Mouse (Mus musculus) liver, embryonic 15.5 days (tissue): ENCODE measurements around the gene Glg1. TPM values are rescaled to one million over a fixed set of nuclear protein-coding genes. Genes with fewer than 3 reads are reported as not detected.

Experiments used
- ATAC-seq: fragments of 200-750 bp; cut with Nextera tagmentation; 2 replicates; pipeline ENCODE4 v1.8.0; 2017; ENCODE audit warnings: moderate number of reproducible peaks, mild to moderate bottlenecking, moderate library complexity; ENCODE audit not compliant: insufficient read depth
- H3K27ac ChIP-seq: fragments of 300-500 bp; sonication (generic); replicated peaks from 2 replicates; pipeline ENCODE4 v1.5.1; 2015; ENCODE audit warnings: mild to moderate bottlenecking, inconsistent platforms
- H3K27me3 ChIP-seq: fragments of 300-500 bp; sonication (generic); 2 replicates; pipeline ENCODE4 v1.6.1; 2015; ENCODE audit warnings: mild to moderate bottlenecking, inconsistent platforms
- H3K36me3 ChIP-seq: fragments of 300-500 bp; sonication (generic); replicated peaks from 2 replicates; pipeline ENCODE4 v1.6.1; 2015; ENCODE audit warnings: moderate library complexity, mild to moderate bottlenecking, inconsistent platforms
- H3K4me1 ChIP-seq: fragments of 300-500 bp; sonication (generic); replicated peaks from 2 replicates; pipeline ENCODE4 v1.6.1; 2015; ENCODE audit warnings: inconsistent platforms
- H3K4me2 ChIP-seq: fragments of 300-500 bp; sonication (generic); 2 replicates; pipeline ENCODE4 v1.6.1; 2015; ENCODE audit warnings: moderate library complexity, mild to moderate bottlenecking, inconsistent platforms
- H3K4me3 ChIP-seq: fragments of 300-500 bp; sonication (generic); replicated peaks from 2 replicates; pipeline ENCODE4 v1.5.1; 2015; ENCODE audit warnings: mild to moderate bottlenecking, inconsistent platforms
- H3K9ac ChIP-seq: fragments of 300-500 bp; sonication (generic); 2 replicates; pipeline ENCODE4 v1.6.1; 2015; ENCODE audit warnings: moderate library complexity, mild to moderate bottlenecking, inconsistent platforms
- H3K9me3 ChIP-seq: fragments of 300-500 bp; sonication (generic); replicated peaks from 2 replicates; pipeline ENCODE4 v1.6.1; 2016; ENCODE audit warnings: inconsistent platforms
- WGBS: fragments of 180-500 bp; shearing (Covaris S2); methylation state at CpG from one replicate; pipeline ENCODE4 v1.1.7; 2015; ENCODE audit warnings: mixed read lengths; ENCODE audit not compliant: insufficient replicate concordance; 5-methylcytosine and 5-hydroxymethylcytosine counted together
- microRNA-seq: library from miRNA; unstranded; fragments of <30 nt; microRNA quantifications from one replicate; pipeline ENCODE4, GENCODE M21; 2016
- polyA plus RNA-seq: library from polyadenylated mRNA; unstranded; fragments of >200 nt; fragmentation: Nextera tagmentation; extraction: Ambion mirVana; gene quantifications from 2 replicates; pipeline ENCODE4 v1.2.1, GENCODE M21; 2015

Glg1 gene
- polyA plus RNA-seq, 1 experiment from 2014 or later = 14.1 TPM

DNA sequence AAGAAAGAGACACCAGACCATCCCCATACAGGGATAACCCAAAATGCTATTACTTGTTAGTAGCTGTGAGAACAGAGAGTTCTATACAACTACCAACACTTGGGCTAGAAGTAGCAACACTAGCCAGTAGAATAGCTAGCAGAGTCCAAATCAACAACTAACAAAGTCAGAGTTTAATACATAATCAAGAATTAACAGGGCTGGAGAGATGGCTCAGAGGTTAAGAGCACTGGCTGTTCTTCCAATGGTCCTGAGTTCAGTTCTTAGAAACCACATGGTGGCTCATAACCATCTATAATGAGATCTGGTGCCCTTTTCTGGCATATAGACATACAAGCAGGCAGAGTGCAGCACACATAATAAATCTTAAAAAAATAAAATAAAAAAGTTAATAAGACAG lies 116.5 kb downstream of the Glg1 start:
- 0 out of 2 replicates have a peak, but pooled peaks cover 6% of the 10 kb centered on the region for H3K36me3 ChIP-seq
- H3K9me3 ChIP-seq = no peaks in the 10 kb centered on the region
- peaks cover 27% of the 10 kb centered on the region for H3K4me1 ChIP-seq
- H3K9ac ChIP-seq = no peak overlapping the region
- no peak for ATAC-seq
- no peak overlapping the region for H3K27ac ChIP-seq
- peaks cover 10% of the 10 kb centered on the region; the same call in 1 of the 2 replicates for H3K27me3 ChIP-seq
- no peak overlapping the region for H3K4me3 ChIP-seq
- H3K4me2 ChIP-seq = no peak overlapping the region

DNA sequence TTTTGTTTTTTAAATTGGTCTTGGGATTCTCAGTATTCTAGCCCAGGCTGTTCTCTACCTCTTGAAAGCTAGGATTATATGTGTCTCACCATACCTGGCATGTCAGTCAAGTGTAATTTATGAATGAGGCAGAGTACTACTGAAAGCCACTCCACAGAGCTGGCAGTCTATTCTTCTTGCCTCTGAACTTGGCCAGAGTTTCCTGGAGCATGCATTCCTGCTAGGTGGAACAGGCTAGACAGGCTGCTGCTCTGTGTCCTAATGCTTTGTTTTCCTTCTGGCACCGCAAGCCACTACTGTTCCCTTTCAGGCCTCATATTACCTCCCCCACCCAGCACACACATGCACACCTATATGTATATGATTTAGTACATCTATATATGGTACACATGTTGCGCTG lies 128.3 kb downstream of the Glg1 start:
- no peaks in the 10 kb centered on the region for H3K27me3 ChIP-seq
- H3K27ac ChIP-seq = no peak overlapping the region
- peaks cover 44% of the 10 kb centered on the region for H3K36me3 ChIP-seq
- H3K9me3 ChIP-seq = no peaks in the 10 kb centered on the region
- no peak overlapping the region for H3K4me3 ChIP-seq
- ATAC-seq = no peak
- no peak overlapping the region for H3K9ac ChIP-seq
- no peaks in the 10 kb centered on the region for H3K4me1 ChIP-seq
- H3K4me2 ChIP-seq = no peak overlapping the region
- WGBS = 80% methylated on average over 2 of the region's 2 CpGs

DNA sequence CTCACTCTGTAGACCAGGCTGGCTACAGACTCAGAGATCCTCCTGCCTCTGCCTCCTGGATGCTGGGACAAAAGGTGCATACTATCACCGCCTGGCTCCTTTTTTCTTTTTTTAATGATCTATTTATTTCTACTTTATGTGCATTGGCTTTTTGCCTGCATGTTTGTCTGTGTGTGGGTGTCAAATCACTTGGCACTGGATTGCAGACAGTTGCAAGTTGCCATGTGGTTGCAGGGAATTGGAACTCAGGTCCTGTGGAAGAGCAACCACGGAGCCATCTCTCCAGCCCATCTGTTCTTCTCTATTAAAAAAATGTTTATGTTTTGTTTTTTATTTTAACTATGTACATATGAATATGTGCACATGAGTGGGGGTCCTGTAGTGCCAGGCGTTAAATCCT lies 139.5 kb downstream of the Glg1 start:
- H3K36me3 ChIP-seq = peaks cover 34% of the 10 kb centered on the region
- no peak for ATAC-seq

DNA sequence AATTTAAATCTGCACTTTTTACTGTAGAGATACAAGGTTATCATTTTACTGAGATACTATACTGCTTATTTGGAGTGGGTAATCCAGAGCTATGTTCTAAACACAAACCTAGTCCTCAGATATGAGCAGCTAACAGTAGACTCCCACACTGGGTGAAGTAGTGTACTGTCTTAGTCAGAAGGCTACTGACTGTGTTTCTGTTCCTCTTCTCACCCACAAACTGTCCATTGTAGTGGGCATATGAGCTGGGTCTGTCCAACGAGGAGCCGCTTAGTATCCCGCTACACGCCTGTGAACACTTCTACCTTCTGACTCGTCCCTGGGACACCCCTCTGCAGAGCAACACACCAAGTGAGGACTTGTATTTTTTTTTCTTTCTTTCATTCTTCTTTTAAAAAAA lies 144.1 kb downstream of the Glg1 start:
- Histone ChIP-seq H3K9ac (no peak overlapping the region), H3K9me3 (no peaks in the 10 kb centered on the region), H3K27me3 (no peaks in the 10 kb centered on the region), H3K27ac (no peak overlapping the region), H3K4me3 (no peak overlapping the region), H3K36me3 (peaks cover 30% of the 10 kb centered on the region), H3K4me1 (no peaks in the 10 kb centered on the region), H3K4me2 (no peak overlapping the region)
- WGBS = 84% methylated on average over 5 of the region's 5 CpGs
- ATAC-seq = no peak

More for the DNA sequence above, 139.5 kb downstream of the Glg1 start:
- no peak overlapping the region for H3K27ac ChIP-seq
- no peak overlapping the region for H3K4me3 ChIP-seq
- H3K4me1 ChIP-seq = no peaks in the 10 kb centered on the region
- no peaks in the 10 kb centered on the region for H3K27me3 ChIP-seq
- H3K4me2 ChIP-seq = no peak overlapping the region
- H3K9me3 ChIP-seq = no peaks in the 10 kb centered on the region
- 77% methylated on average over 3 of the region's 3 CpGs for WGBS
- H3K9ac ChIP-seq = no peak overlapping the region

Small RNA genes within 50 kb of the gene (microRNA-seq; reads per million reads assigned to microRNA genes)
- not detected for gene Gm23193

Other genes starting within 250 kb of the Glg1 start
- gene Ddx19b, start 227.5 kb downstream of the Glg1 start, polyA plus RNA-seq = 2.4 and 3.0 TPM in 2 replicates
- 54.0 and 55.0 TPM in 2 replicates for gene Aars, start 226.1 kb downstream of the Glg1 start, polyA plus RNA-seq
- gene Exosc6, start 202.9 kb downstream of the Glg1 start, polyA plus RNA-seq = 3.5 and 6.0 TPM in 2 replicates
- not detected in 2 replicates for gene Clec18a, start 166.8 kb downstream of the Glg1 start, polyA plus RNA-seq
- 2.4 and 2.6 TPM in 2 replicates for gene Pdpr, start 164.6 kb downstream of the Glg1 start, polyA plus RNA-seq
- gene Rfwd3, start 41.0 kb upstream of the Glg1 start, polyA plus RNA-seq = 44.9 and 46.4 TPM in 2 replicates
- 3.3 and 3.7 TPM in 2 replicates for gene Mlkl, start 79.0 kb upstream of the Glg1 start, polyA plus RNA-seq
- 0.06 TPM in 1 of 2 replicates, not detected in the other for gene Fa2h, start 134.6 kb upstream of the Glg1 start, polyA plus RNA-seq